Mouse (Mus musculus) MEL (cell line): ENCODE data around the gene Acox3. TPM values are rescaled to one million over a fixed set of nuclear protein-coding genes. Genes with fewer than 3 reads are reported as not detected.

Experiments
- DNase-seq: peaks from one replicate; pipeline ENCODE4 v3.0.0; 2011; ENCODE audit warnings: low read depth, low spot score
- H3K27ac ChIP-seq: 2 replicates; pipeline ENCODE4 v1.5.1; 2012; ENCODE audit warnings: low read depth, mild to moderate bottlenecking, control low read depth, low read length, moderate library complexity; ENCODE audit not compliant: control insufficient read depth
- H3K27me3 ChIP-seq, 2 experiments: fragments of 150-350 bp in 1 of 2; sonication (generic) in 1 of 2; 2 replicates each; pipeline ENCODE4 v1.6.1; 2012; ENCODE audit warnings: low read length in 2 of 2, mild to moderate bottlenecking in 2 of 2, improper control_type of control experiment in 1 of 2, moderate library complexity in 1 of 2; ENCODE audit not compliant: insufficient read depth in 2 of 2, control insufficient read depth in 1 of 2
- H3K36me3 ChIP-seq, 2 experiments: 2 replicates each; pipeline ENCODE4 v1.6.1; 2012 to 2014; ENCODE audit warnings: low read length in 2 of 2, improper control_type of control experiment in 1 of 2, inconsistent platforms in 1 of 2, mild to moderate bottlenecking in 1 of 2; ENCODE audit not compliant: insufficient read depth in 2 of 2, control insufficient read depth in 1 of 2
- H3K4me1 ChIP-seq, 2 experiments: fragments of 150-350 bp in 1 of 2; sonication (generic) in 1 of 2; 2 replicates each; pipeline ENCODE4 v1.6.1; 2012; ENCODE audit warnings: low read length in 2 of 2, improper control_type of control experiment in 1 of 2, mild to moderate bottlenecking in 1 of 2; ENCODE audit not compliant: insufficient read depth in 2 of 2, control insufficient read depth in 1 of 2
- H3K4me3 ChIP-seq, 2 experiments: fragments of 150-350 bp in 1 of 2; sonication (generic) in 1 of 2; 2 replicates each; pipeline ENCODE4 v1.5.1; 2012; ENCODE audit warnings: low read depth in 2 of 2, low read length in 2 of 2, mild to moderate bottlenecking in 2 of 2, moderate library complexity in 2 of 2, control low read depth in 1 of 2, improper control_type of control experiment in 1 of 2; ENCODE audit not compliant: control insufficient read depth in 1 of 2, insufficient read depth in 1 of 2
- H3K79me2 ChIP-seq: 2 replicates; pipeline ENCODE4 v1.6.1; 2012; ENCODE audit warnings: mild to moderate bottlenecking, low read length, moderate library complexity; ENCODE audit not compliant: control insufficient read depth, poor library complexity, insufficient read depth
- H3K9ac ChIP-seq: 2 replicates; pipeline ENCODE4 v1.6.1; 2012; ENCODE audit warnings: low read depth, mild to moderate bottlenecking, control low read depth, low read length, moderate library complexity; ENCODE audit not compliant: control insufficient read depth, poor library complexity, severe bottlenecking
- H3K9me3 ChIP-seq: fragments of 150-350 bp; sonication (generic); replicated peaks from 2 replicates; pipeline ENCODE4 v1.6.1; 2012; ENCODE audit warnings: mild to moderate bottlenecking, low read length, improper control_type of control experiment, moderate library complexity; ENCODE audit not compliant: insufficient read depth
- BHLHE40 ChIP-seq: IDR thresholded peaks from 2 replicates; pipeline ENCODE4 v1.6.1; 2012; ENCODE audit warnings: low read depth, mild to moderate bottlenecking, inconsistent platforms, low read length, improper control_type of control experiment, borderline replicate concordance
- CHD1 ChIP-seq: IDR thresholded peaks from 2 replicates; pipeline ENCODE4 v1.6.1; 2012; ENCODE audit warnings: low read depth, mild to moderate bottlenecking, inconsistent platforms, low read length, improper control_type of control experiment
- CTCF ChIP-seq, 3 experiments: IDR thresholded peaks in 2 of 3; conservative IDR thresholded peaks in 1 of 3; 2 replicates each; pipeline ENCODE4 v1.5.1; 2011 to 2012; ENCODE audit warnings: low read length in 3 of 3, low read depth in 2 of 3, mild to moderate bottlenecking in 2 of 3, improper control_type of control experiment in 1 of 3, inconsistent platforms in 1 of 3, mixed read lengths in 1 of 3, moderate library complexity in 1 of 3; ENCODE audit not compliant: control insufficient read depth in 1 of 3, insufficient read depth in 1 of 3, poor library complexity in 1 of 3, severe bottlenecking in 1 of 3
- ELF1 ChIP-seq: IDR thresholded peaks from 2 replicates; pipeline ENCODE4 v1.6.1; 2014; ENCODE audit warnings: low read depth, mild to moderate bottlenecking, inconsistent platforms, low read length, improper control_type of control experiment, moderate library complexity
- HCFC1 ChIP-seq: IDR thresholded peaks from 2 replicates; pipeline ENCODE4 v1.6.1; 2012; ENCODE audit warnings: low read depth, mild to moderate bottlenecking, inconsistent platforms, low read length, improper control_type of control experiment, moderate library complexity
- MAFK ChIP-seq: IDR thresholded peaks from 2 replicates; pipeline ENCODE4 v1.6.1; 2011; ENCODE audit warnings: low read depth, mild to moderate bottlenecking, low read length, improper control_type of control experiment, borderline replicate concordance
- MAX ChIP-seq: IDR thresholded peaks from 2 replicates; pipeline ENCODE4 v1.6.1; 2011; ENCODE audit warnings: low read length, improper control_type of control experiment
- NELFE ChIP-seq: IDR thresholded peaks from 2 replicates; pipeline ENCODE4 v1.6.1; 2011; ENCODE audit warnings: low read depth, low read length, improper control_type of control experiment
- NRF1 ChIP-seq: IDR thresholded peaks from 2 replicates; pipeline ENCODE4 v1.6.1; 2014; ENCODE audit warnings: low read depth, mild to moderate bottlenecking, inconsistent platforms, low read length, improper control_type of control experiment, moderate library complexity; ENCODE audit not compliant: poor library complexity, insufficient read depth, severe bottlenecking
- POLR2A ChIP-seq, 2 experiments: IDR thresholded peaks; 2 replicates each; pipeline ENCODE4 v1.6.1; 2011 to 2012; ENCODE audit warnings: low read length in 2 of 2, mild to moderate bottlenecking in 2 of 2, control low read depth in 1 of 2, improper control_type of control experiment in 1 of 2, low read depth in 1 of 2, moderate library complexity in 1 of 2; ENCODE audit not compliant: control insufficient read depth in 1 of 2, insufficient read depth in 1 of 2, poor library complexity in 1 of 2
- POLR2AphosphoS5 ChIP-seq: IDR thresholded peaks from 2 replicates; pipeline ENCODE4 v1.6.1; 2012; ENCODE audit warnings: low read depth, borderline replicate concordance, mild to moderate bottlenecking, inconsistent platforms, low read length, moderate library complexity, mixed read lengths
- RAD21 ChIP-seq: IDR thresholded peaks from 2 replicates; pipeline ENCODE4 v1.6.1; 2011; ENCODE audit warnings: mild to moderate bottlenecking, low read depth, low read length, improper control_type of control experiment
- RCOR1 ChIP-seq: IDR thresholded peaks from 2 replicates; pipeline ENCODE4 v1.6.1; 2012; ENCODE audit warnings: low read depth, mild to moderate bottlenecking, inconsistent platforms, low read length, improper control_type of control experiment
- SMC3 ChIP-seq: IDR thresholded peaks from 2 replicates; pipeline ENCODE4 v1.6.1; 2011; ENCODE audit warnings: low read depth, low read length, improper control_type of control experiment
- TAL1 ChIP-seq: IDR thresholded peaks from 2 replicates; pipeline ENCODE4 v1.6.1; 2012; ENCODE audit warnings: mild to moderate bottlenecking, inconsistent platforms, low read length, moderate library complexity, mixed read lengths
- TBP ChIP-seq: IDR thresholded peaks from 2 replicates; pipeline ENCODE4 v1.8.0; 2011; ENCODE audit warnings: low read depth, low read length, improper control_type of control experiment
- UBTF ChIP-seq: IDR thresholded peaks from 2 replicates; pipeline ENCODE4 v1.6.1; 2012; ENCODE audit warnings: low read depth, mild to moderate bottlenecking, inconsistent platforms, low read length, improper control_type of control experiment, moderate library complexity, borderline replicate concordance; ENCODE audit not compliant: insufficient read depth
- USF1 ChIP-seq: IDR thresholded peaks from 2 replicates; pipeline ENCODE4 v1.6.1; 2014; ENCODE audit warnings: low read depth, mild to moderate bottlenecking, inconsistent platforms, low read length, improper control_type of control experiment, moderate library complexity
- ZKSCAN1 ChIP-seq: IDR thresholded peaks from 2 replicates; pipeline ENCODE4 v1.6.1; 2012; ENCODE audit warnings: low read depth, mild to moderate bottlenecking, inconsistent platforms, low read length, improper control_type of control experiment, moderate library complexity
- ZMIZ1 ChIP-seq: IDR thresholded peaks from 2 replicates; pipeline ENCODE4 v1.6.1; 2012; ENCODE audit warnings: low read depth, mild to moderate bottlenecking, inconsistent platforms, low read length, improper control_type of control experiment, moderate library complexity
- ZNF384 ChIP-seq: IDR thresholded peaks from 2 replicates; pipeline ENCODE4 v1.6.1; 2012; ENCODE audit warnings: low read depth, mild to moderate bottlenecking, inconsistent platforms, low read length, improper control_type of control experiment
- polyA plus RNA-seq, 2 experiments: library from polyadenylated mRNA; stranded (reverse) in 1 of 2; unstranded in 1 of 2; fragments of >175 nt in 1 of 2; fragments of >200 nt in 1 of 2; gene quantifications; 2 replicates each; pipeline versions ENCODE4 v1.2.1 to v1.2.4; 2012; ENCODE audit warnings: low replicate concordance in 2 of 2, low read depth in 1 of 2; ENCODE audit not compliant: insufficient read length in 2 of 2, insufficient read depth in 1 of 2, missing spikeins in 1 of 2
- total RNA-seq: library from RNA; depleted of rRNA; stranded (reverse); fragments of 300-350 nt; gene quantifications from 2 replicates; pipeline ENCODE4 v1.2.3, GENCODE M21; 2012

Acox3 gene
- total and polyA plus RNA-seq, 3 experiments: 6.5 to 11.4 TPM; not detected in 1

DNA sequence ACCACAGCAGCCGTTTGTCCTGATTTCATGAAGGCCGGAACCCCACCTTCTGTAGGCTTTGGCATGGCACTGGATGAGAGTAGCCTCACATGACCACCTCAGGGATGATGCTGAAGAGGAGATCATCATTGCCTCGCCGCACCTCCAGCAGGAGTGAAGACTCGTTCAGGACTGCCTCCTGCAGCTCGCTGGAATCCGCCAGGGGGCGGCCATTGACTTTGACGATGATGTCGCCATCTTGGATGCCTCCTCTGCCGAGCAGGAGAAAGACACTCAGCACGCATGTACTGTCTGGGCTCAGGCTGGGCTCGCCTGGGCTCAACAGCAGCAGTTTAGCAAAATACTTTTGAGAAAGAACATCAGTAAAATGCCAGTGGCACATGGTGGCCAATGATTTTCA is 70.0 kb downstream of the Acox3 start:
- no peak overlapping the region for H3K4me3 ChIP-seq
- no peaks in the 10 kb centered on the region for H3K79me2 ChIP-seq
- no peak overlapping the region for H3K27ac ChIP-seq
- H3K4me1 ChIP-seq: no peaks in the 10 kb centered on the region
- no peaks in the 10 kb centered on the region; the same call in 1 of the 2 replicates for H3K9me3 ChIP-seq
- H3K36me3 ChIP-seq: no peaks in the 10 kb centered on the region
- no peaks in the 10 kb centered on the region for H3K27me3 ChIP-seq
- no peak for DNase-seq
- no peak overlapping the region for H3K9ac ChIP-seq
- TF ChIP-seq NRF1 (no peak), BHLHE40 (no peak), RAD21 (no peak), MAX (no peak), MAFK (no peak), HCFC1 (no peak), RCOR1 (no peak), ZNF384 (no peak)
- TF ChIP-seq, all 39 proteins: peak for 0

DNA sequence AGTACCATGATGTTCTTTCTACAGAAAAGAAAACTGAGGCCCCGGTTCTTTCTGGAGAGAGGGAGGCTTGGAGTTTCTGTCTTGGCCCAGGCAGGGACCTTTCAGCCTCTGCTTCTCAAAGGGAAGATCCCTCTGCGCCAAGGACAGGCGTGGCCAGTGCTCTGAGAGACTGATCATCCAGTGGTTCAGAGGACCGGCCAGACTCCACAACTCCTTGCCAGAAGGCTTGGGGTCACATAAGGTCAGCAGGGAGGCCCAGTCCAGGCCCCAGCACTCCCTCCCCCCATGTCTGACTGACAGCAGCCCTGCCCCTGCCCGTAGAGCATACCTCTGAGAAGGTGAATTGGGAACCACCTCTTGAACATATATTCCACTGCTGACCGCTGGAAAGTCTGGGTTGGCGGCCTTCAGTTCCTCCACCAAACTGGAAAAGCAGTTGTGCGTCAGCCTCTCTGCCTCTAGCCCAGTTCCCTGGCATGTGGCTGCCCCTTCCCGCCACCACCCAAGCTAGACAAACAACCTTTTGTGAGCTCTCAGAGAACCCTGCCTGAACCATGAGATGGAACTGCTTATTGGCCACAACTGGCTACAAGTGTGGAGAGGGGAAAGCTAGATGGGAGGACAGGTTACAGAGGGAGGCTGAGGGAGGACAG is 71.0 kb downstream of the Acox3 start:
- no peaks in the 10 kb centered on the region for H3K36me3 ChIP-seq
- no peaks in the 10 kb centered on the region; the same call in 1 of the 2 replicates for H3K9me3 ChIP-seq
- no peak overlapping the region for H3K4me3 ChIP-seq
- no peaks in the 10 kb centered on the region for H3K79me2 ChIP-seq
- H3K27ac ChIP-seq: no peak overlapping the region
- no peaks in the 10 kb centered on the region for H3K27me3 ChIP-seq
- no peaks in the 10 kb centered on the region for H3K4me1 ChIP-seq
- TF ChIP-seq TAL1 (no peak), CTCF (IDR thresholded peaks at IDR 0.05 in 2 of 3, conservative IDR thresholded peaks at IDR 0.05 in 1 of 3; ENCODE audit: control insufficient read depth in 1 of 3, insufficient read depth in 1 of 3, low read depth in 2 of 3, low read length in 3 of 3, poor library complexity in 1 of 3, severe bottlenecking in 1 of 3) (no peak), NRF1 (no peak), SMC3 (no peak)
- no peak overlapping the region for H3K9ac ChIP-seq
- no peak for DNase-seq

DNA sequence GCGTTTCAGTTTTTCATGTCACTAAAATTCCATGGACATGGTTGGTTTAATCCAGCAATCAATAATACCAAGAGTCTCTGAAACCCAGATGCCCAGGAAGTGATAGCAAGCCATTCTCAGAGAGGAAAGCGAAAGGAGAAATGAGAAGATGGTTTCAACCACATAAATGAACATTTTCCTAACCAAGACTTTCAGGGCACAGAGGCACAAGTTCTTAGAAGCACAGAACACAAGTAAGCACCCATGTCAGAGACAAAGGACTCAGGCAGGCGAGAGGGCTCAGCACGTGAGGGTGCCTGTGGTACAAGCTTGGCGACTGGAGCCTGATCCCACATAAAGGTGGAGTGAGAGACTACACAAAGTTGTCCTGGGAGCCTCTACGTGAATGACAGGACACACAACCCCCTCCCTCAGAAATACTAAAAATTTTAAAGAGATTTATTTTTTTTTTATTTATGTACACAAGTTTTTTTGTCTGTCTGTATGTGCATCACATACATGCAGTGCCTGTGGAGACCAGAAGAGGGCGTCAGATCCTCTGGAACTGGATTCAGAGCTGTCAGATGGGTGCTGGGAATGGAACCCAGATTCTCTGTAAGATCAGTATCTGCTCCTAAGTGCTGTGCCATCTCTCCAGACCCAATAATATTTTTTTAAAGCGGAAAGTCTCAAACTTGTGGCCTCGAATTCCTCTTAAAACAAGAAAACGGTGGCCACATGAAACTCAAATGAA is 73.1 kb downstream of the Acox3 start:
- H3K27ac ChIP-seq: no peak overlapping the region
- no peaks in the 10 kb centered on the region for H3K36me3 ChIP-seq
- H3K4me3 ChIP-seq: no peak overlapping the region
- TF ChIP-seq UBTF (no peak), TBP (no peak), ZMIZ1 (no peak), POLR2AphosphoS5 (no peak), ZNF384 (no peak), NELFE (no peak), MAX (no peak), BHLHE40 (no peak), RCOR1 (no peak), ZKSCAN1 (no peak), ELF1 (no peak), USF1 (no peak), CHD1 (no peak), POLR2A (IDR thresholded peaks at IDR 0.05; ENCODE audit: control insufficient read depth in 1 of 2, insufficient read depth in 1 of 2, low read depth in 1 of 2, low read length in 2 of 2, poor library complexity in 1 of 2) (no peak)
- H3K79me2 ChIP-seq: no peaks in the 10 kb centered on the region
- H3K27me3 ChIP-seq: no peaks in the 10 kb centered on the region
- DNase-seq: no peak
- H3K9ac ChIP-seq: no peak overlapping the region
- no peaks in the 10 kb centered on the region for H3K4me1 ChIP-seq
- H3K9me3 ChIP-seq: no peaks in the 10 kb centered on the region
